Mouse (Mus musculus): ENCODE measurements around the gene Nol7. TPM values are rescaled to one million over a fixed set of nuclear protein-coding genes. Genes with fewer than 3 reads are reported as not detected.

Nol7 gene
- total RNA-seq, 2 experiments from 2014 or later: 110 to 113 TPM

DNA sequence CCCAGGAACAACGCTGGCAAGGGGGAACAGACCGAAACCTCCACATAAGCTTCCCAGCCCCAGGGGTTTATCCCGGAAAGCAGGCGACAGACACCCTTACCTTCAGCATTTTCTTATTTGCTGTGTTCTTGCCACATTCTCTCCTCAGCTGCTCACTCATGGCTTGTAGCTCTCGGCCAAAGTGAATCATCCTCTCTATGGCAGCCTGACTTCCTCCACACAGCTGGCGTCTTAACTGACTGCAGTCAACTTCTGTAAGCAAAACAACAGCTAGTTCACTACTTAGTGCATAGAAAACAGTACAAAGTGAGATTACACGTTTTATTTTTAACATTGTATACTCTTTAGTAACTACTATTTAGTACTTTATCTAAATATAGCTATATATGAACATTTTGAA is 14.1 kb downstream of the Nol7 start:
- no peak for DNase-seq (ENCODE audit: low spot score)
- intact Hi-C loops (cut with DNase I): no loop called here

DNA sequence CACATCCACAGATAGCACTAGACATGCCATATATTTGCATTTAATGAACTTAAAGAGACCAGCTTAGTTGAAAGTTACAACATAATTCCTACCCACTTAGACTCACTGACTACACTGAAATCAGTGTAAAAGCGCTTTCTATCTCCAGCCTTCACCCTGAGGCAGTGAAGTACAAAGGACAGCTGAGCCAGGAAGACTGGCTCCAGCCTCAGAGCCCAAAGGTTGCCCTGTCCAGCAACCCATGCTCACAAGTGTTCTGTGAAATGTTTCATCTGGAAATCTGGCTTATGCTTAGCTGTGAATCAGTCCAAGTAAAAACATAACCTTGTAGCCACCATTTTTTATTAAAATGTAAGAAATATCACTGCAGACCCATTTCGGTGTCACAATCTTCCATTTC is 15.4 kb downstream of the Nol7 start:
- intact Hi-C loops (cut with DNase I): no loop called here
- DNase-seq (ENCODE audit: low spot score): no peak

DNA sequence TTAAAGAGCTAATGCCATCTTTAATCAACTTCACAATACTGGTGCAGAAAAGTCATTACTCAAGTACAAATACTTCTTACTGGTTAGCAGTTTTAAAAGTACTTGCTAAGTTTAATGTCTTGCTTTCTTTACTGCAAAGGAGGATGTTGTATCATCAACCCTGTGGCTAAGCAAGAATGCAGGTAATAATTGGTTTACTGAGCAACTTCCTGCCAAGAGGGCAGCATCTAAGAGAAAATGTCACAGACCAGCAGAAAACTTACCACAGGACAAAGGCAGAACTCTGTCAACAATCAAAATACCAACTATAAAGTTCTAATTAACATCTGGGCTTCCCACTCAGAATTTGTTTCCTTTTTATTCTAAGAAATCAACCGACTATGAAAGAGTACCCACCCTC is 17.1 kb downstream of the Nol7 start:
- intact Hi-C loops (cut with DNase I): no loop called here
- no peak for DNase-seq (ENCODE audit: low spot score)

DNA sequence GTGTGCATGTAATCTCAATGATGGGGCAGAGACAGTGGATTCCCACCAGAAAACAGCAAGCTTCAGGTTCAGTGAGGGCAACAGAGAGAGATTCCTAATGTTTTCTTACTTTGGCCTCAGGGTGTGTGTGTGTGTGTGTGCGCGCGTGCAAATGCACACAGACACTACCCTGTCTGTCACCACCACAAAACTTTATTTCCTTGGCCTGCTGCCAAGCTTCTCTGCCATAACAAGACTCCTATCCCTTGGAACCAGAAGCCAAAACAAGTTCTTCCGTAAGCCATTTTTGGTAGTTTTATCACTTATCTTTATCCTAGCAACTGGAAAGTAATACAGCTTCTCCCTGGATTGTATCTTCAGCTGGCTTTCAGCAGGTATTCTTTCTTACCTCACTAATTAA is 30.2 kb downstream of the Nol7 start:
- no peak for DNase-seq (ENCODE audit: low spot score)
- intact Hi-C loops (cut with DNase I): loop anchor here (5.0 kb wide), 1 partner anchor 44 kb away; no protein-coding TSS in a partner anchor

DNA sequence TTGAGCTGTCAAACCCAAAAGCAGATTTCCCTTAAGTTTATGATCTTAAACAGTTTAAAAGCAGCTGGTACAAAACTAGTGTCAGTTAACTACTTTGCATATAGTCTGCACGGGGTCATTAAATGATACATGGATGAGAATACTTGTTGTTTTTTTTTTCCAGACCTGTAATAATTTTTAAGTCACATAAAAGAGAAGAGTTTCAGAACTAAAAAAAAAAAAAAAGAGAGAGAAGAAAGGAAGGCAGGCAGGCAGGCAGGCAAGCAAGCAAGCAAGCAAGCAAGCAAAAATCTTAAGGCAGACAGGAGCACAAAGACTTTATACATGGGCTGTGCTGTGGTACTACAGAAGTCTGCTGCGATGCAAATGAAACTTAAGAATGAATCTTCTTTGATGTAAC is 35.2 kb downstream of the Nol7 start:
- DNase-seq (ENCODE audit: low spot score): no peak
- intact Hi-C loops (cut with DNase I): no loop called here

DNA sequence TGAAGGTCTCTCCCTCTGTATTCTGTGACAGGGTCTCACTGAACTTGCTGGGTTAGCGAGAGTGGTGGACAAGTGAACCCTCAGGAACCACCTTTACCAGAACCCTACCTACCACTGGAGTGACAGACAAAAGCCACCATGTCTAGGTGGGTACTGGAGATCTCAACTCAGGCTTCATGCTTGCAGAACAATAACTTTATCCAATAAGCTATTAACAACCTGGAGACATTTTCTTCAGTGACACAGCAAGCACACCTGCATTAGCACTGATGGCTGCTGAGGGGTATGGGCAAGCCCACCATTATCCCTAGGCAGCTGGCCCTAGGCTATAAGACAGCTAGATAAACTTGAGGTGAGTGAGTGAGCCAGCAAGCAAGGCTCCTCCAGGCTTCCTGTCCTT is 42.2 kb downstream of the Nol7 start:
- no peak for DNase-seq (ENCODE audit: low spot score)
- intact Hi-C loops (cut with DNase I): no loop called here

DNA sequence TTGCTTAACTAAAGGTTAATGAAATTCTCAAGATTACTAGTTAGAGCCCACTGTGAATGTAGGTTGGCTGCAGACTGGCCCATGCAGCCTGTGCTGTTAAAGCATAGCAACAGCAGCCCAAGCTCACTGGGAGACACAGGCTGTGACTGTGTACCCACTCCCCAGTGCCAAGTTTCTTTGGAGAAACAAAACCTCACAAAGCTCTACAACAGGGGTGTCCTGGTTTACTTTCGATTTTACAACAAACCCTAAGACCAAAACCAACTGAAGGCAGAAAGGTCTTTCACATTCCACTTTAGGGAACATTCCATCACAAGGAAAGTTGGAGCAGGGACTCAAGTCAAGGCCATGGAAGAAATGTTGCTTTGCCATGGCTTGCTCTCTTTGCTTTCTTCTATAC is 44.4 kb downstream of the Nol7 start:
- no peak for DNase-seq (ENCODE audit: low spot score)
- intact Hi-C loops (cut with DNase I): no loop called here

DNA sequence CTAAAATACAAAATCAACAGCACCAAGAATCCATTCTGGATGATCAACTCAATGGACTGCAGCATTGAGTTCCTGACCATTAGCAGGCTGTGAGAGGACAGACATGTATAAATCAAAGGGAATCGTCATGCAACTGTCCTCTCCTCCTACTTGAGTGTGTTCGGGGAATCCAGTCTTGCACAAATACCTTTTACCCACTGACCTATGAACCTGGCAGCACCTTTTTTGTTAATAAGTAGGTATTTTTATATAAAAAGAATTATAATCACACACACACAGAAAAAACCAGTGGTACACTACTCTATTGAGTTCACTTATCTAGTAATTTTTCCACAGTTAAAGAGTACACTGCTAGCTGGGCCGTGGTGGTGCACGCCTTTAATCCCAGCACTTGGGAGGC is 45.5 kb downstream of the Nol7 start:
- intact Hi-C loops (cut with DNase I): no loop called here

DNA sequence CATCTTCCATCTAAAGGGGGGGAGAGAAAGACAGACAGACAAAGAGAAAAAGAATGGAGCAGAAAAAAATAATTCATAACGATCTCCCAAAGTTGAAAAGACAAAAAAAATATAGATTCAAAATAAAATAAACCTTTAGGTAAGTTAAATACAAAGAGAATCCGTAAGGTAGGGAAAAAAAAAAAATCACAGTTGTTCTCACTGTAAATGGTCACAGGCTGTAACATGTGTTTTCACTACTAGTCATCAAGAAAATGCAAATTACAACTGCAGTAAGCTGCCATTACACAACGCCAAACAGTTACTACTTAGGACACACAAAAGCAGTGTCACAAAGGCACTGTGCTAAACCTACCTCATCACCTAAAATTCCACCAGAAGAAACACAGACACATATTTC is 46.5 kb downstream of the Nol7 start:
- intact Hi-C loops (cut with DNase I): no loop called here
- no peak for DNase-seq (ENCODE audit: low spot score)

More for the DNA sequence above, 45.5 kb downstream of the Nol7 start:
- no peak for DNase-seq (ENCODE audit: low spot score)

DNA sequence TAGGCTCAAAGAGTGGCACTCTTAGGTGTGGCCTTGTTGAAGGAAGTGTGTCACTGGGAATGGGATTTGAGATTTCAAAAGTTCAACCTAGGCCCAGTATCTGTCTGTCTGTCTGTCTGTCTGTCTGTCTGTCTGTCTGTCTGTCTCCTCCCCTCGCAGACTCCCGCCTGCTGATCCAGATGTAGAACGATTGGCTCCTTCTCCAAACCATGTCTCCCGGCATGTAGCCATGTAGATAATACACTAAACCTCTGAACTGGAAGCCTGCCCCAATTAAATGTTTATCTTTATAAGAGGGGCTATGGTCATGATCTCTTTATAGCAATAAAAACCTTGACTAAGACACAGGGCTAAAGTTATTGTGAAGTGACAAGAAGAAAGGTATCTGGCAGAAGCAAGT is 47.6 kb downstream of the Nol7 start:
- intact Hi-C loops (cut with DNase I): no loop called here
- no peak for DNase-seq (ENCODE audit: low spot score)

DNA sequence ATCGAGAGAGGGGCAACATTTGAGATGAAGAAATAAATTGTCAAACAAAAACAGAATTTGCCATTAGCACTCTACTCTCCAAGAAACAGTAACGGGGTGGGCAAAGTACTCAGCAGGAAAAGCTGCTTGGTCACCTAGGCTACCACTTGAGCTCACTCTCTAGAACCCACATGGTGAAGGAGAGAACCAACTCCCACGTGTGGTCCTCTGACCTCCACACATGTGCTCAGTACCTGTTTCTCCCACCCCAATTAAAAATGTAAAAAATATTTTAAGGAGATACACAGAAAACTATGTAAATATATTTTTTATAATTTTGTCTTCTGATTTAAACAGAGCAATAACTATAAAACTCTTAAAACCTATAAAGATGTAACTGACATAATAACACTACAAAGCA is 49.5 kb downstream of the Nol7 start:
- intact Hi-C loops (cut with DNase I): no loop called here
- no peak for DNase-seq (ENCODE audit: low spot score)

DNA sequence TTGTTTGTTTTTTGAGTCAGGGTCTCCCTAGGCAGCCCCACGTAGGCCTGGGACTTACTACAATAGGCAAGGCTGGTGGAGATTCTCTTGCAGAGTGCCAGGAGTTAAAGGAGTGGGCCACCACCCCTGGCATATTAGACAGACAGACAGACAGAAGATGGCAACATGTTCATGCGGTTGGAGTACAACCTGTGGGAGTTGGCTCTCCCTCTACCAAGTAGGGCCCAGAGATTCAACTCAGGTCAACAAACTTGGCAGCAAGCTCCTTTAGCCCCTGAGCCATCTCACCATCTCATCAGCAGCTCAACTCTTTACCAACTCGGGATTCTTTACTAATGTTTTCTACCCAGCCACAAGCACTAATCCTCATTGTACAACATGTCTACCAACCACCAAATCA is 52.5 kb downstream of the Nol7 start:
- intact Hi-C loops (cut with DNase I): no loop called here

DNA sequence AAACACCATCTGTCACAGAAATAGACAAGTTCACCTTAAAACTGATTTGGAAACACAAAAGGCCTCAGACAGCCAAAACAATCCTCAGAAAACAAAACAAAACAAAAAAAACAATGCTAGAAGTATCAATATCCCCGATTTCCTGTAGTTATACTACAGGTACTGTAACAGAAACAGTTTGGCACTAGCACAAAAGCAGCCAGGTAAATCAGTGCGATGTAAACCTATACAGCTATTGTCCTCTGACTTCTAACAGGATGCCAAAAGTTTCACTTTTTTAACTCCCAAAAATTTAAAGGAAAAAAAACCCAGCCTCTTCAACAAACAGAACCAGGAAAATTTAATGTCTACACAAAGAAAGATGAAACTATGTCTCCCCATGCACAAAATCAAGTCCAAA is 54.0 kb downstream of the Nol7 start:
- intact Hi-C loops (cut with DNase I): no loop called here
- no peak for DNase-seq (ENCODE audit: low spot score)

More for the DNA sequence above, 52.5 kb downstream of the Nol7 start:
- DNase-seq (ENCODE audit: low spot score): no peak

DNA sequence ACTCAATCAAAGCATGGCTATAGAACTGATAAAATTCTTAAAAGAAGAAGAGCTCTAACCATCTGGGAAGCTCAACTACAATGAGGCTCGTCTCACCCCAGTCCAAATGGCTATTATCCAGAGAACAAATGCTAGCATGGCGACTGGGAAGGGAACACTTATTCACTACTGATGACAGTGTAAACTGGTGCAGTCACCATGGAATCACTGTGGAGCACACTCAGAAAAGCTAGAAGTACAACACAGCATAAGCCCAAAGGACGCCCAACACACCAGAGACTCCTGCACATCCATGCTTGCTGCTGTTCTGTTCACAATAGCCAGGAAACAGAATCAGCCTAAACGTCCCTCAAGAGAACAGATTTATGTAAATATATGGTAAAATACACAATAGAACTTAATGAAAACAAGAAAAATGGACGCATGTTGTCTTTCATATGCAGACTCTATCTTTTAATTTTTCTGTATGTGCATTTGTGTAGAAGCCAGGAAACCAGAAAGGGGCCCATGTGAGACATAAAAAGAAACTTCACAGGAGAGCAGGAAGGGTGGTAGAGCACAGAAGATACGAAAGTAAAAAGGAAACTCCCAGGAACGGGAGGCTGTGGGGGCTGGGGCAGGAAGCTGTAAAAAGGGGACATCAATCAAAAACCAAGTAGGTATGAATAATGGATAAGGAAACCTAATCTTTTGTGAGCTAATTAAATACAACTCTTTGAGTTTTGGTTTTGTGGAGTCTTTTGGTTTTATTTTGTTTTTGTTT is 54.8 kb downstream of the Nol7 start:
- intact Hi-C loops (cut with DNase I): no loop called here
- no peak for DNase-seq (ENCODE audit: low spot score)

DNA sequence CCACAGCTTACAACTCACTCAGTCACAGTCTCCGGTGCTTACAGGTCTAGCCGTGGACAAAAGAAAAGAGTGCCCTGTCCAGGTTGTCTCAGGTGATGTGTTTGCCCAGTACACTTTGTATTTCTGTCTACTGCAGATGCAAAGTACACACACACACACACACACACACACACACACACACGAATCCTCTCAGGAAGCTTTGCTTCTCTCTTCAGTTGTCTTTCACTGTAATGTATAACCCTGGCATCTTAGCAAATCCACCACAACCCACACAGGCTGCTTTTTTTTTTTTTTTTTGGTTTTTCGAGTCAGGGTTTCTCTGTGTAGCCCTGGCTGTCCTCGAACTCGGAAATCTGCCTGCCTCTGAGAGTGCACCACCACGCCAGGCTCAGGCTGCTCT is 56.2 kb downstream of the Nol7 start:
- DNase-seq (ENCODE audit: low spot score): no peak
- intact Hi-C loops (cut with DNase I): no loop called here

Other genes starting within 250 kb of the Nol7 start
- gene Tbc1d7, start 226.9 kb upstream of the Nol7 start, total RNA-seq (2021): 10 to 100 TPM; 35.9 to 43.0 TPM
- 10 to 100 TPM; 35.3 to 36.0 TPM for gene Gfod1, start 94.2 kb upstream of the Nol7 start, total RNA-seq (2021)
- gene Sirt5, start 32.9 kb upstream of the Nol7 start, total RNA-seq (2021): 10 to 100 TPM; 55.0 to 55.2 TPM
- 10 to 100 TPM; 43.3 to 43.6 TPM for gene Ranbp9, start 82.9 kb downstream of the Nol7 start, total RNA-seq (2021)
- gene Mcur1, start 161.8 kb downstream of the Nol7 start, total RNA-seq (2021): 10 to 100 TPM; 45.0 to 46.3 TPM
- gene Rnf182, start 217.3 kb downstream of the Nol7 start, total RNA-seq (2021): under 1 TPM in 1 of 2 experiments, not detected in 1; 0.22 TPM

Measured in heart, postnatal 25 days (tissue).